Mouse (Mus musculus): ENCODE data around the gene Brix1. TPM values are rescaled to one million over a fixed set of nuclear protein-coding genes. Genes with fewer than 3 reads are reported as not detected.

The Brix1 gene
- polyA plus RNA-seq, 1 experiment from 2014 or later: 66.5 TPM

DNA sequence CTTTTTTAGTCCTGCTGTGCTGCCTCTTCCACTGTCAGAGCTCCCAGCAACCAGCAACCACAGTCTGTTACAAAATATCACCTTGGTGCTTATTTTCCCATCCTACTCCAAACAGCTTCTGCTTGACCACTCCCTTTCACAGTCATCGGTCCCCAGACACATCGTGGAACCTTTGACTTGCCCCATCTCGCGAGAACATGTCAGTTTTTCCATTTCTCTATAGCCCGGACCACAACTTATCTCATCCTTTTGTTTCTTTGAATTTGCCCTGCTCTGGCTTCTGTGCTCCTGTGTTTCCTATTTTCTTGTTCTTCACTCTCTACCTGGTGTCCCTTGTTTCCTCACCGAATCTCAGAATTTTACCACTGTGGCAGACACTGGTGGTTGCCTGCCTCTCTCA lies 59.6 kb downstream of the Brix1 start:
- DNase-seq (ENCODE audit: low spot score) (no peak), ATAC-seq (ENCODE audit: low FRiP score) (no peak)
- Histone ChIP-seq H3K4me2 (replicated peaks) (no peak overlapping the region), H3K9ac (no peak overlapping the region), H3K27ac (no peak overlapping the region), H3K9me3 (ENCODE audit: control insufficient read depth, low read length) (no peaks in the 10 kb centered on the region), H3K36me3 (replicated peaks; ENCODE audit: control insufficient read depth, insufficient read depth) (no peaks in the 10 kb centered on the region), H3K27me3 (ENCODE audit: control insufficient read depth, insufficient read depth, low read length) (no peaks in the 10 kb centered on the region), H3K4me1 (replicated peaks; ENCODE audit: control insufficient read depth, insufficient read depth, low read length) (peaks cover 7% of the 10 kb centered on the region), H3K4me3 (replicated peaks; ENCODE audit: low read length) (no peak overlapping the region)
- WGBS: 91% methylated on average over 6 of the region's 6 CpGs

Other genes starting within 250 kb of the Brix1 start
- not detected in 2 replicates for gene Gm21973, start 160.6 kb downstream of the Brix1 start, polyA plus RNA-seq (2014; fragmentation: Nextera tagmentation; extraction: Ambion mirVana)
- gene Agxt2, start 127.4 kb downstream of the Brix1 start, polyA plus RNA-seq (2014; fragmentation: Nextera tagmentation; extraction: Ambion mirVana): not detected in 2 replicates
- 12.5 and 13.0 TPM in 2 replicates for gene Dnajc21, start 15.4 kb downstream of the Brix1 start, polyA plus RNA-seq (2014; fragmentation: Nextera tagmentation; extraction: Ambion mirVana)
- 13.4 and 14.9 TPM in 2 replicates for gene Rad1, start 71 bp upstream of the Brix1 start, polyA plus RNA-seq (2014; fragmentation: Nextera tagmentation; extraction: Ambion mirVana)
- gene Ttc23l, start 72.7 kb upstream of the Brix1 start, polyA plus RNA-seq (2014; fragmentation: Nextera tagmentation; extraction: Ambion mirVana): not detected in 2 replicates
- 11.6 and 12.9 TPM in 2 replicates for gene Rai14, start 228.7 kb upstream of the Brix1 start, polyA plus RNA-seq (2014; fragmentation: Nextera tagmentation; extraction: Ambion mirVana)